Mouse (Mus musculus) E14TG2a.4 (cell line): ENCODE measurements around the gene Atp8b2.

Experiments
- CTCF ChIP-seq: conservative IDR thresholded peaks from 2 replicates; pipeline ENCODE4 v1.5.1; 2014; ENCODE audit warnings: low read length
- NANOG ChIP-seq: IDR thresholded peaks from 2 replicates; pipeline ENCODE4 v1.6.1; 2014; ENCODE audit warnings: borderline replicate concordance, low read length, mixed read lengths
- POU5F1 ChIP-seq: IDR thresholded peaks from 2 replicates; pipeline ENCODE4 v1.6.1; 2014; ENCODE audit warnings: low read length, borderline replicate concordance

DNA sequence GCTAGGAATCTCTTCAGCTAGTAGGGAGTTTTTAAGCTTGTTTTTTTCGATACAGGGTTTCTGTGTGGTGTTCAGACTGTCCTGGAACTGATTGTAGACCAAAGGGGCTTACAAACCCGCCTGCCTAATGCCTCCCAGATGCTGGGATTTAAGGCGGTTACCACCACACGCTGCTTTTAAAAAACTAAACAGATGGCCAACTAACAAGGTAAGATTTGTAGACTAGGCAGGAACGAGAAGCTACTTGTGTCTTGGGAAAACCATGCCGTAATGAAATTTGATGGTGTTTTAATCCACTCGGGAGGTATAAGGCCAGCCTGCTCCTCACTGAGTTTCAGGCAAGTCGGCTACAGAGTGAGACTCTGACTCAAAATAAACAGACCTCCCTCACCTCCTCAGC lies 35.8 kb upstream of the Atp8b2 start:
- TF ChIP-seq CTCF (no peak), NANOG (no peak), POU5F1 (no peak)
